Mouse (Mus musculus) liver, embryonic 13.5 days (tissue): ENCODE results near the gene Pklr. TPM values are rescaled to one million over a fixed set of nuclear protein-coding genes. Genes with fewer than 3 reads are reported as not detected.
"Not testable (repeated sequence)": the region's sequence is repeated elsewhere in the genome, so short reads cannot be mapped to it uniquely, and the experiment has no call there.

Source experiments
- ATAC-seq: fragments of 200-750 bp; cut with Nextera tagmentation; 2 replicates; pipeline ENCODE4 v1.8.0; 2017; ENCODE audit warnings: low read depth, mild to moderate bottlenecking, moderate number of reproducible peaks, moderate library complexity
- DNase-seq: peaks from one replicate; pipeline ENCODE4 v3.0.0; 2022
- H3K27ac ChIP-seq: fragments of 300-500 bp; sonication (generic); 2 replicates; pipeline ENCODE4 v1.5.1; 2015; ENCODE audit warnings: moderate library complexity, mild to moderate bottlenecking, inconsistent platforms
- H3K27me3 ChIP-seq: fragments of 300-500 bp; sonication (generic); 2 replicates; pipeline ENCODE4 v1.6.1; 2015; ENCODE audit warnings: mild to moderate bottlenecking, inconsistent platforms
- H3K36me3 ChIP-seq: fragments of 300-500 bp; sonication (generic); 2 replicates; pipeline ENCODE4 v1.6.1; 2015; ENCODE audit warnings: mild to moderate bottlenecking, inconsistent platforms
- H3K4me1 ChIP-seq: fragments of 300-500 bp; sonication (generic); replicated peaks from 2 replicates; pipeline ENCODE4 v1.6.1; 2015; ENCODE audit warnings: inconsistent platforms
- H3K4me2 ChIP-seq: fragments of 300-500 bp; sonication (generic); 2 replicates; pipeline ENCODE4 v1.6.1; 2015; ENCODE audit warnings: inconsistent platforms, mild to moderate bottlenecking, moderate library complexity
- H3K4me3 ChIP-seq: fragments of 300-500 bp; sonication (generic); replicated peaks from 2 replicates; pipeline ENCODE4 v1.5.1; 2015; ENCODE audit warnings: mild to moderate bottlenecking, inconsistent platforms
- H3K9ac ChIP-seq: fragments of 300-500 bp; sonication (generic); 2 replicates; pipeline ENCODE4 v1.6.1; 2015; ENCODE audit warnings: mild to moderate bottlenecking, inconsistent platforms
- H3K9me3 ChIP-seq: fragments of 300-500 bp; sonication (generic); replicated peaks from 2 replicates; pipeline ENCODE4 v1.6.1; 2016; ENCODE audit warnings: inconsistent platforms
- whole genome bisulfite sequencing: fragments of 180-500 bp; shearing (Covaris S2); methylation state at CpG from one replicate; pipeline ENCODE4 v1.1.7; 2015; ENCODE audit not compliant: insufficient replicate concordance; 5-methylcytosine and 5-hydroxymethylcytosine counted together
- polyA plus RNA-seq: library from polyadenylated mRNA; unstranded; fragments of >200 nt; fragmentation: Nextera tagmentation; extraction: Ambion mirVana; gene quantifications from 2 replicates; pipeline ENCODE4 v1.2.1, GENCODE M21; 2015

Gene Pklr
- polyA plus RNA-seq, 1 experiment from 2014 or later: 133 TPM

- DNase-seq: no peak
- Histone ChIP-seq H3K9ac (peak overlapping the region; percentile 45; the same call in 1 of the 2 replicates), H3K27me3 (peaks cover 55% of the 10 kb centered on the region), H3K4me3 (no peak overlapping the region), H3K9me3 (no peaks in the 10 kb centered on the region), H3K4me2 (0 out of 2 replicates have a peak overlapping the region, but pooled peaks have one; percentile 12), H3K4me1 (peaks cover 51% of the 10 kb centered on the region), H3K27ac (peak overlapping the region; percentile 34; the same call in 1 of the 2 replicates), H3K36me3 (no peaks in the 10 kb centered on the region)
- WGBS: 37% methylated on average over 17 of the region's 17 CpGs
- ATAC-seq: peak; percentile 24
Measured at GRCm38 (mm10) chr3:89152084-89152835, 16.3 kb downstream of the Pklr start.

DNA sequence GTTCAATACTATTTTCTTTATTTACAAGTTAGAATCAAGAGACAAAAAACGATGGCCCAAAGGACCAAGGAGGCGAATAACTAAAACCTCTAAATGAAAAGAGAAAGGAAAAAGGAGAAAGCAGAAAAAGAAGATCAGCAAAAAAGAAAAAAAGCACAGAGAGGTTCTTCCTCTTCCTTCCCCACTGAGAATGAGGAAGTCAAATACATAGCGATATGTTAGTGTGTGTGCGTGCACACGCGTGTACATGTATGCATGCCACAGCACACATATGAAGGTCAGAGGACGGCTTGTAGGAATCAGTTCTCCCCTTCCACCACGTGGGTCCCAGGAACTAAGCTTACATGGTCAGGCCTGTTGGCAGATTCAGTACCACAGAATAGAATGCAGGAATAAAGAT lies 21.0 kb downstream of the Pklr start:
- ATAC-seq (no peak), DNase-seq (no peak)
- Histone ChIP-seq H3K9me3 (no peaks in the 10 kb centered on the region), H3K4me2 (no peak overlapping the region), H3K27me3 (peaks cover 49% of the 10 kb centered on the region), H3K9ac (no peak overlapping the region), H3K4me1 (peaks cover 30% of the 10 kb centered on the region), H3K36me3 (no peaks in the 10 kb centered on the region), H3K27ac (no peak overlapping the region), H3K4me3 (no peak overlapping the region)
- 65% methylated on average over 8 of the region's 8 CpGs for WGBS

DNA sequence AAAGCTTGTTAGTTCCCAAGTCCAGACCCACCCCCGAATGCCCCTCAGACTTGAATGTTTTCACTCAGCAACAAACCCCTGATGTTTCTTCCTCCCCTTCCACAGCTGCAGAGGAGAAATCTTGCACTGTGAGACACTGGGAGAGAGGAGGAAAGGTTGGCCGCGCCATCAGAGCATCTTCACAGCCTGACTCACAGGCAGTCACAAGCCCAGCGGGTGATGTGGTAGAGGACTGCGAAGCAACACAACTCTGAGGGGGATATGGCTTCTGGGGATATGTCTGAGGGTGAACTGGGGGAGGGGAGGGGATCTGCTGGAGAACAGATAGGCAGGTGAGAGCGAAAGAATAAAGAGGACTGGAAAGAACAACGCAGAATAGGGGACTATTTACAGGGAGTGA lies 22.7 kb downstream of the Pklr start:
- no peak for ATAC-seq
- Histone ChIP-seq H3K9ac (no peak overlapping the region), H3K9me3 (no peaks in the 10 kb centered on the region), H3K4me2 (0 out of 2 replicates have a peak overlapping the region, but pooled peaks have one; percentile 99), H3K27me3 (peaks cover 40% of the 10 kb centered on the region), H3K4me3 (no peak overlapping the region), H3K4me1 (peaks cover 23% of the 10 kb centered on the region), H3K27ac (no peak overlapping the region), H3K36me3 (no peaks in the 10 kb centered on the region)
- DNase-seq: no peak
- WGBS: 16% methylated on average over 7 of the region's 7 CpGs

DNA sequence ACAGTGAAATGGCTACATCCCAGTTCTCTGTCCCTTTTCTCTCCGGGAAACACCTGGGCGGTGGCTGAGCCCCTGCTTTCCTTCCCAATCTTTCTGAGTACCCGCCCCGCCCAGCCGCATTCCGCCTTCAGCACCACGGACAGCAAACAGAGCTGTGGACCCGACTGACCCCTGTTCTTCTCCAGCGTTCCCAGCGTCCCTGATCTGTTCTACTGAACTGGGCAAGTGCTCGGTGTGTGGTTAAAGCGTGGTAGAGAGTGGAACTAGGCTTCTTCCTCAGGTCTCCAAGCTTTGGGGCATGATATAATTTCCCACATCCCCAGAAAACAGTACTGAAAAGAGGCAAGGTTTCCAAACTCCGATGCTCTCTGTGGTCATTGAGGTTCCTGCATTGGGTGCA lies 23.3 kb downstream of the Pklr start:
- peaks cover 29% of the 10 kb centered on the region for H3K4me1 ChIP-seq
- no peak overlapping the region for H3K27ac ChIP-seq
- no peaks in the 10 kb centered on the region for H3K9me3 ChIP-seq
- peaks cover 37% of the 10 kb centered on the region for H3K27me3 ChIP-seq
- peak overlapping the region; percentile 70 for H3K9ac ChIP-seq
- WGBS: 1% methylated on average over 13 of the region's 13 CpGs
- no peak; the same call in 1 of the 2 replicates for ATAC-seq
- peak; percentile 64 for DNase-seq
- H3K4me2 ChIP-seq: peak overlapping the region; percentile 99
- peak overlapping the region; percentile 68 for H3K4me3 ChIP-seq
- H3K36me3 ChIP-seq: no peaks in the 10 kb centered on the region

GRCm38 (mm10) chr3:89159616-89160344 lies 23.8 kb downstream of the Pklr start, which contains the start of gene Hcn3:
Gene Hcn3 (minus strand): TSS chr3:89160196.
- H3K9ac ChIP-seq: peak within 1 kb of the TSS; percentile 70
- H3K27me3 ChIP-seq: peaks cover 35% of the 10 kb centered on the region
- H3K4me2 ChIP-seq: peak within 1 kb of the TSS; percentile 99
- H3K4me1 ChIP-seq: peaks cover 31% of the 10 kb centered on the region
- WGBS: under 1% methylated on average over 66 of the region's 66 CpGs
- peak; percentile 35 for ATAC-seq
- peak within 1 kb of the TSS; percentile 68 for H3K4me3 ChIP-seq
- no peaks in the 10 kb centered on the region for H3K36me3 ChIP-seq
- no peaks in the 10 kb centered on the region for H3K9me3 ChIP-seq
- no peak within 1 kb of the TSS for H3K27ac ChIP-seq
- DNase-seq: peak; percentile 61

- not testable (repeated sequence) for H3K9me3 ChIP-seq, H3K4me2 ChIP-seq, DNase-seq, H3K4me3 ChIP-seq, H3K36me3 ChIP-seq, ATAC-seq, H3K27ac ChIP-seq, H3K9ac ChIP-seq
- peaks cover 26% of the 10 kb centered on the region for H3K27me3 ChIP-seq
- H3K4me1 ChIP-seq: peaks cover 41% of the 10 kb centered on the region
Measured at GRCm38 (mm10) chr3:89161207-89161606, 25.3 kb downstream of the Pklr start.

GRCm38 (mm10) chr3:89161786-89162185 lies 25.8 kb downstream of the Pklr start:
- Histone ChIP-seq H3K9ac (no peak overlapping the region), H3K4me2 (no peak overlapping the region), H3K9me3 (no peaks in the 10 kb centered on the region), H3K4me3 (no peak overlapping the region), H3K4me1 (peaks cover 47% of the 10 kb centered on the region), H3K27me3 (peaks cover 26% of the 10 kb centered on the region), H3K27ac (no peak overlapping the region), H3K36me3 (peaks cover 6% of the 10 kb centered on the region)
- DNase-seq: no peak
- 75% methylated on average over 4 of the region's 4 CpGs for WGBS
- ATAC-seq: no peak

GRCm38 (mm10) chr3:89163123-89163522 lies 27.2 kb downstream of the Pklr start:
- Histone ChIP-seq H3K27ac (no peak overlapping the region), H3K36me3 (peaks cover 18% of the 10 kb centered on the region), H3K27me3 (peaks cover 19% of the 10 kb centered on the region), H3K4me2 (no peak overlapping the region), H3K4me3 (no peak overlapping the region), H3K9ac (no peak overlapping the region), H3K9me3 (no peaks in the 10 kb centered on the region), H3K4me1 (peaks cover 51% of the 10 kb centered on the region)
- WGBS: 57% methylated on average over 1 of the region's 1 CpGs
- no peak for ATAC-seq
- DNase-seq: no peak

- H3K27me3 ChIP-seq: peaks cover 12% of the 10 kb centered on the region
- peak overlapping the region; percentile 81 for H3K4me2 ChIP-seq
- WGBS: 59% methylated on average over 5 of the region's 5 CpGs
- H3K27ac ChIP-seq: peak overlapping the region; percentile 96
- peaks cover 25% of the 10 kb centered on the region for H3K36me3 ChIP-seq
- H3K9me3 ChIP-seq: no peaks in the 10 kb centered on the region
- peak overlapping the region; percentile 92 for H3K9ac ChIP-seq
- peaks cover 49% of the 10 kb centered on the region for H3K4me1 ChIP-seq
- no peak for ATAC-seq
- DNase-seq: no peak
- H3K4me3 ChIP-seq: peak overlapping the region; percentile 88
Measured at GRCm38 (mm10) chr3:89163643-89164245, 27.8 kb downstream of the Pklr start.

DNA sequence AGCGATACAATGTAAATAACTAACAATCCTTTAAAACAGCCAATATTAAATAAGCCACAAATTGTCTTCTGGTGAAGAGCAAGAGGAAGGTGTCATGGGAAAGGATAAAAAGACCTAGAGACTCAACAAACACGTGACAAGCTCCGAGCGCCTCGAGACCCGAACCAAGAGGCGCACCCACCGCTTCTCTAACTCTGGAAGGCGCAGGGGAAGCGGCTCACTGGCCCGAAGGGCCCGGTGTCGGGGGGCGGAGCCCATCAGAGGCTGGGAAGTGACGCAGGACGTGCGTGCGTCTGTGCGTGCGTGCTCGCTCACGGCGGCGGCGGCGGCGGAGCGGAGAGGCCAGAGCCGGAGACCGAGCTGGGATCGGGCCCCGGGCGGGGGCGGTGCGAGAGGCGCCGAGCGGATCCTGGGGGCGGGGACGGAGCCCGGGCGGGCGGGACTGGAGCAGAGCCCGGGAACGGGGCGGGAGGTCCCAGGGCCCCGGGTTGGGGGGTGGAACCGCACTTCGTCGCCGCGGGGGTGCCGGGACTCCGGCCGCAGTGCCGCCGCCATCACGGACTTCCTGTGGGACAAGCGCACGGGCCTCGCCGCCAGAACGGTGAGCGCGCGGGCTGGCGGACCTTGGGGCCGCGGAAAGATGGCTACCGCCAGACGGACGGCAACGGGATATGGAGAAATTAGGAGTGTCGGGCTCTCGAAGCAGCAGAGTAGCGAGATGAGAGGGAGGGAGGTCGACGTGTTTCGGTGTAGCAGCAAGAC lies 28.7 kb downstream of the Pklr start, which contains the start of gene Clk2:
Gene Clk2, plus strand, starts transcription at position 290 of the 762 bp plus-strand sequence.
- peak within 1 kb of the TSS; percentile 81 for H3K4me2 ChIP-seq
- peak within 1 kb of the TSS; percentile 92 for H3K9ac ChIP-seq
- H3K27ac ChIP-seq: peak within 1 kb of the TSS; percentile 96
- no peaks in the 10 kb centered on the region for H3K9me3 ChIP-seq
- peaks cover 40% of the 10 kb centered on the region for H3K4me1 ChIP-seq
- DNase-seq (peak; percentile 95), ATAC-seq (peak; percentile 97)
- H3K4me3 ChIP-seq: peak within 1 kb of the TSS; percentile 88
- H3K27me3 ChIP-seq: peaks cover 3% of the 10 kb centered on the region
- H3K36me3 ChIP-seq: peaks cover 34% of the 10 kb centered on the region
- under 1% methylated on average over 79 of the region's 79 CpGs for WGBS
